Mouse (Mus musculus) c-Kit-positive CD71-positive TER-119-positive erythroid progenitor cells, embryonic 14.5 days (primary cell): ENCODE measurements around the gene Slc9a3r1.

ENCODE experiments used
- DNase-seq: peaks from one replicate; pipeline ENCODE4 v3.0.0-alpha.2; 2013; ENCODE audit warnings: low spot score

The Slc9a3r1 gene

DNA sequence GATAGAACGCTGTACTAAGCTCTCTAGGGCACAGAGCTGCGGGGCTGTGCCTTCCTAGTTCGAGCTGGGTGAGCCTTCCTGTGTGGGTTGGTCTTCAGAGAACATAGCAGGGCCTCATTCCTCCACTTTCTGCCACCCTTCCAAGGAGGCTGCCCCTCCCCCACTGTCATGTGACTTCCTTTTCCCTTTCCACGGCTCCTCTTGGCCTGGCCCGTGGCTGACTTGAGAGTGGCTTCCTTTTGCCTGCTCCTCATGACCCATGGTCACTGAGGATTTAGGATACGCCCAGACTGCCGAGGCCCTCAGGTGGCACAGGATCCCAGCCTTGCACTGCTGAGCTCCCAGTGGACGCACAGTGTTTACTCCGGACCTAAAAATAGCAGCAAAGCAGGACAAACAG is 29.0 kb downstream of the Slc9a3r1 start:
- DNase-seq: no peak

DNA sequence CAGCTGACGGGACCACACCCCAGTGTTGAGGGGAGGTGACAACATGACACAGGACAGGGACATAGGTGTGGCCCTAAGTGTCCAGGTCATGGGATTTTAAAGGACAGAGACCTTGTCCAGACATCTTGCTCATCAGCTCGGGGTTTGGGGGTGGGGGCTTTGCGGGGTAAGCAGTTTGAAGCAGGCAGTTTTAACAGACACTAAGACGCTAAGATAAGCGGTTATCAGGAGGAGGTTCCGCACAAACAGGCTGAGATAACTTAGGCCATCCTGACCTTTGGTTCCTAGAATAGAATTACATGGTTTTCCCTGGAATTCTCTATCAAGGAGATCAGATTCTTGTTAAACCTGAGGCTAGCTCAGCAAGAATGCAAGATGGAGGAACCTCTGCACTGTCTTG is 31.6 kb downstream of the Slc9a3r1 start:
- peak; percentile 48 for DNase-seq

- no peak for DNase-seq
Measured at GRCm38 (mm10) chr11:115195933-115196332, 32.8 kb downstream of the Slc9a3r1 start.

GRCm38 (mm10) chr11:115197558-115197957 is 34.4 kb downstream of the Slc9a3r1 start:
- DNase-seq: no peak

DNA sequence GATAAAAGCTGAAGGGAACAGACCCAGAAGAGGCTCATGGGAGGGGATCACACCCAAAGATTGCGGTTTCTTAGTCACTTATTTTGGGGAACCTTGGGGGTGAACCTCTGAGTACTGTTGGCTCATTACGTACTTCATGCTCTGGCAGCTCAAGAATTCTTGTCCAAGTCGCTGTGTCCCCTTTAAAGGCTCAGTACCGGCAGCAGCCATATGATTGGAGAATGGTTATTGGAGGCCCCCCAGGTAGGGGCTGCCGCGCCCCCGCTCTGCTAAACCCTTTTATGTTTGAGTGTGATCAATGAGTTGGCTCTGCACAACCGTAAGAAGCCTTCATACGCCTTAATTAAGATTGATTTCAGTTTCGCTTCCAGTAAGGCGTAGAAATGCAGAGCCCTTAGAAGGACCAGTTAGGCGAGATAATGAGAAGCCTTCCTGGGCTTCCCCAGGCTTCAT is 35.8 kb downstream of the Slc9a3r1 start:
- DNase-seq: no peak

- no peak for DNase-seq
Measured at GRCm38 (mm10) chr11:115200520-115200919, 37.4 kb downstream of the Slc9a3r1 start.

GRCm38 (mm10) chr11:115202316-115202715 is 39.2 kb downstream of the Slc9a3r1 start:
- DNase-seq: peak; percentile 48

DNA sequence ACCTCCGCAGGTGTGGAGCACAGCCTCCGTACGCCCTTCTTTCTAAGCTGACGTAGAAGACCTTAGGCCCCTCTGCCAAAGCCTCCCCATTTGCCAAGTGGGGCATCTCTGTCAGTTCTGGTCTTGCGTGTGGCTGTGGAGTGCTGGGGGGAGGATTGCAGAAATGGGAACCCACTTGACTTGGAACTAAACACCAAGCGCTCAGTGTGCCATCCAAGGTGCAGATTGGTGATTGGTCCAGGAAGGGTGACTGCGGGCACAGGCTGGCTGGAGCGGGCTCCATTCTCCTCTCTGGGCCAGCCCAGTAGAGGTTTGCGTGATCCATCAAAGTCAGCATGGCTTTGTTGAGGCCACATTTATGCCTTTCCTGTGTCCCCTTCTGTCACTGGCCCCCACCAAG is 39.6 kb downstream of the Slc9a3r1 start:
- no peak for DNase-seq

DNA sequence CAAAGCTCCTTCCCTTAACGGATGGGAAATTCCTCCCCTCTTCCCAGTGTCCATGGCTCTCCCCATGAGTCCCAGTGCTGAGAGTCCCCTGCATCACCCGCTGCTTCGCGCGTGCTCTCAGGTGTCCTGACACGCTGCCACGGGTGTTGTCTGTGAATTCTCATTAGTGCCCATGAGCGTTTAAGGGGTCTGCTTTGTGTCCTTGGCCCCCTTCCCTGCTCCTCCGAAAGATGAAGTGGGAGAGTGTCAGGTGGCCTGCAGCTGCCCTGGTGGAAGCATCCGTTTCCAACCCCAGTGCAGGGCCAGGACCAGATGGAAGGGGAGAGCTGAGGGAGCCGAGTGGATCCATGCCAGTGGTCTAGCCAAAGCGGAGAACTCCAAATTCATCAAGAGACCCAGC is 45.0 kb downstream of the Slc9a3r1 start:
- no peak for DNase-seq

- no peak for DNase-seq
Measured at GRCm38 (mm10) chr11:115208776-115209732, 45.9 kb downstream of the Slc9a3r1 start.

GRCm38 (mm10) chr11:115209958-115210357 is 46.8 kb downstream of the Slc9a3r1 start:
- no peak for DNase-seq

DNA sequence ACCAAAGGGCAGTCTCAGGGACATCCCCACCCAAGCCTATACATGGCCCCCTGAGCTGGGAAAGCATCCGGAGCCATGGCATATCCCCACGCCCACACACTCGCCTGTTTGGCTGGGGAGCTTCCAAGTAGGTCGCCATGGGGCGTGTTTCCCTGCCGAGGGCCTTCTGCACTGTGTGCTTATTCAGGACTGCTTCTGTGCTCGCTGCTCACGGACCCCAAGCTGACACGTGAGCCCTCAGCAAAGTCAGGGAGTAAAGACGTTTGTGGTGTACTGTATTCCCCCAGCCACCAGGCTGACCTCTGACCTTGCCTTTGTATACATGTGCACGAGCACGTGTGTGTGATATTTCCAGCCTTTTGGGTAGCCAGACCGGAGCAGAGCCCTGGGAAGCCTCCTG is 49.0 kb downstream of the Slc9a3r1 start:
- no peak for DNase-seq

DNA sequence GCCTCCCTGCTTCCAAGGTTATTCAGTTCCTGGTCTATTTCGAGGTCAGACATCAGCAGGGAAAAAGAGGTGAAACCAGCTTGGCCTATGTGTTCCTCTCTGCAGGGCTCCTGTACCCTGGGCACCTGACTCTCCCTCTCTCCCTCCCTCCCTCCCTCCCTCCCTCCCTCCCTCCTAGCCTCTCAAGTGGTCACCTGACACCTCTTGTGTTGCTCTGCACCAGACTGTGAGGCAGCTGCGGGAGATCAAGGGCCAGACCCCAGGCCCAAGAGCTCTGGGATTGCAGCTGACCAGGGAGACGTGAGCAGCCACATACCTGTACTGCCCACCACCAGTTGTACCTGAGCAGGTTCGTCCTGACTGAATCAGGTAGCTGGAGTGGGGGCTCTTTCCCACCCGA is 52.0 kb downstream of the Slc9a3r1 start:
- no peak for DNase-seq

DNA sequence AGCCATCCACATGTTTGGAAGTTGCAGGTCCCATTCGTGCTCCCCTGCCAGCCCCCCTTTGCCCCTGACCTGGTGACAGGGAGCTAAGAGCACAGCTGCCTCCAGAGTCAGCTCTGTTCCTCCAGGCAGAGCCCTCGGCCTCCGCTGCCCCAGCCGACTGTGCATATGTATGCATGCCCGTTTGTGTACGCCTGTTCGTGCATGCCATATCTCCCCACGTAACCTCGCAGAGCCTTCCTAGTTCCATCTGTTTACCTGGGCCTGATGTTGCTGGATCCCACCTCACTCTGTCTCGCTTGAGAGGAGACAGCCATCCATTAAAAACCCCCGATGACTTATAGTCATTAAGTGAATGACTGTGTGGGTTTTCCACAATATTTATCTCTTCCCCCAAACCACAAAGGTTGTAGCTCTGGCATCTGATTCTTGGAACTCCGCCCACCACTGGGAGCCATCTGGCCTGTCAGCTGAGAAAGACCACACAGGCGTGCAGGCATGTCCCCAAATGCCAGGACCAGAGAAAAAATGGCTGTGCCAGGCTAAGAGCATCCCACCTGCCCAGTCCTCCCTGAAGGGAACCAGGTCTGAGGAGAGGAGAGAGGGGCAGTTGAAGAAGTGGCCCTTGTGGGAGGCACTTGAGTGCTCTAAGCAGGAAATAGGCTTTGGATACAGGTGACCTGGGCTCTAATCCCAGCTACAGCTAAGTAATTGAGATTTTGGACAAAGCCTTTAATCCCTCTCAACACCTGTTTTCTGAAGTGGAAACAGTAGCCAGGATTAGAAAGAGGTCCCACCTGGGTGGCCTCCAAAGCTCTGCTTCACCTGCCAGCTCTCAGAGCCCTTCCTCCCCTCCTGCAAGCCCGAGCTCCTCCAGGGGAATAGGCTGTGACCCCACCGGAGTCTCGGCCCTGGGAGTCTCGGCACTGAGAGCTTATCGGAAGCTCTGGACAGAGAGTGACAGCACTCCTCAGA is 54.6 kb downstream of the Slc9a3r1 start:
- DNase-seq: no peak

DNA sequence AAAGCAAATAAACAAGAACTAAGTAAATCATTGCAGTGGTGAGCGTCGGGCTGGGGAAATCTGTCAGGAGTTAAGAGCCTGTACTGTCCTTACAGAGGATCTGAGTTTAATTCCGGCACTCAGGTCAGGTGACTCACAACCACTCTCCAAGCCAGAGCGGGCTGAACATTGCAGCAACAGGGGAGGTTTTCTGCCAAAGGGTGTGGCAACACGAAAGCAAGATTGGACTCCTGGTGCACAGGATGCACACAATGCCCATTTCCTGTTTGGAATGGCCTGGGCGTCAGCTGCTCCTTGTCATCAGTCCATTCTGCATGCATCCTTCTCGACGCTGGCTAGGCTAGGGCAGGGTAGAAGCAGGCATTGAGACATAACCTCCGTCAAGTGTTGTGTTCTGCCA is 56.1 kb downstream of the Slc9a3r1 start:
- no peak for DNase-seq

DNA sequence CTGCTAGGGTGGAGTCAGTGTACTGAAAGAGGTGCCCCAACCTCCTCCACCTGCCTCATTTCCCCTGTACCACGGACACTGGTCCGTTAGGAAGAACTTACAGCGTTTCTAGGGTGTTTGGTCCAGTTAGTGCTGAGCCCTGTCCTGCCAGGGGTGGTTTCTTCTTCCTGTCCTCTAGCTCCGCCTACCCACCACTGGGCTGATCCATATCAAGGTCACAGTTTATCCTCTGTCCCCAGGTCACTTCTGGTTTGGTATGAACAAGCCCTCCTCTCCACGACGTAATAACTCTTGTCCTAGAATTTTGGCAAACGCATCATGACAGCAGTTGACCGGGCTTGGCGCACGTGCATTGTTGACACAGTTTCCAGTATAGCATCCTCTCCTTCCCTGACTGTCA is 56.5 kb downstream of the Slc9a3r1 start:
- DNase-seq: no peak

GRCm38 (mm10) chr11:115222077-115222476 is 58.9 kb downstream of the Slc9a3r1 start:
- DNase-seq: no peak

DNA sequence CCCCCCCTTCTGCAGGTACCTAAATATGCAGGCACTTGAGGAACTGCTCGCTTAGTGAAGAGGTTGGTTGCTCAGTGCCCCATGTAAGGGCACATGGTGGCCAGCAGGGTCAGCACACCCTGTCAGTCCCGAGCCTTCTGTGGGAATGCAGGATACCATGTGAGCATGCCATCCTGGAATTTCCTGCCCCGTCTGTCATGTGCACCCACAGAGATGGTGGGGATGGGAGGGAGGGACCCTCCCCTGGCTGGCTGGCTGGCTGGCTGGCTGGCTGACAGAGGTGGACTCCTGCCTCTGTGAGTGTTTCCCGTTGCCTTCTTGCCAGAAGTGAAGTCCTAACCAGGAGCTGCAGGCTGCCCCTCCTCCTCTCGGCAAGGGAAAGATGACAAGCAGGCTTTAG is 59.4 kb downstream of the Slc9a3r1 start:
- no peak for DNase-seq

DNA sequence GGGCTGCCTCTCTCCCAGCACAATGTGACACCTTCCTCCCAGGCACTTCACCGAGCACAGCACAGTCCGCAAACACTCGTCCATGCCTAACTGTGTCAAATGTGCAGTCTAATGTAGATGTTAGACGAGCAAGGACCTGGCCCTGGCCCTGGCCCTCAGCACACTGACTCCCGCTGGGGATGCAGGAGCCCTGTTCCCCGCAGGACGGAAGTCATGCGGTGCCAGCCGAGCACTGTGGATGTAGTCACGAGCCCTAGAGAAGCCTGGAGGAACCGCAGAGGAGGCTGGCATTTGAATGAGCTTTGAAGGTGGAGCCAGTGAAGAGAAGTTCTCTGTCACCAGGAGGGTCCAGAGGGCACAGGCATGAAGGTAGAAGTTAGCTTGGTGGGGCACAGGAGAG is 60.3 kb downstream of the Slc9a3r1 start:
- DNase-seq: no peak

GRCm38 (mm10) chr11:115223877-115224276 is 60.7 kb downstream of the Slc9a3r1 start:
- no peak for DNase-seq

DNA sequence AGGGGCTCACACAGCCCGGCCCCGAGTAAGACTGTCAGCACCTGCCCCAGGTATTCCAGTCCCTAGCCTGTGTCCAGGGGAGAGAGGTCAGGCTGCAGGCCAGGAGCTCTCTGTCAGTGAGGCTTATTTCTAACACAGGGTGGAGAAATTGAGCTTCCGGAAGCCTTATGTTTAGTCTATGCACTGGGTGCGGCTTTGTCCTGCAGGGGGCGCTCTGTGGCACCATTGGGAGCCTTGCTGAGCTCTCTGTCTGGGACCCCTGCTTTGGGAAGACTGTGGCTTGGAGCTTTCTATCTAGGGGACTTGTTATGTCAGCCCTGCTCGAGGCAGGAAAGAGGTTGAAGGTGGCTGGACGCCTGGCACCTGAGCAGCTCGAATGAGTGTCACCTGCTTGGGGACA is 61.7 kb downstream of the Slc9a3r1 start:
- DNase-seq: peak; percentile 40

DNA sequence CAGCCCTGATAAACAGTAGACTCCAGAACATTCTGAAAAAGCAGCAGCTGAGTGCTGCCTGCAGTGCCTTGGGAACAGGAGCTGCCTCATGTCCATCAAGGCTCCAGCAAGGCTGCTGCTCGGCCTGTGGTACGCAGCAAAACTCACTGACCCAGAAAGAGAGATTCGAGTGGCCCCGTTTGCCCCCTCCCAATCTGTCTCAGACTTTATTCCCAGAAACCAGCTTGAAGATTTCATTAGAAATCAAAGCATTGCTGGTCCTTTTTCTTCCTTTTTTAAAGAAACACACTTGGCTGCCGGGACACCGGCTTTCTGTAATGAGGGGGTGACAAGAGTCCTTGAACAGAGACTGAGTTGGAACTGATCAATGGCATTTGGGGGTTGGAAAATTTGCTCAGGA is 62.2 kb downstream of the Slc9a3r1 start:
- no peak for DNase-seq
